Mouse (Mus musculus): ENCODE measurements around the gene Rpl13. TPM values are rescaled to one million over a fixed set of nuclear protein-coding genes. Genes with fewer than 3 reads are reported as not detected.
"Not testable (repeated sequence)": the region's sequence is repeated elsewhere in the genome, so short reads cannot be mapped to it uniquely, and the experiment has no call there.

The Rpl13 gene
- polyA plus RNA-seq, 1 experiment from 2014 or later = 1,331 TPM

GRCm38 (mm10) chr8:123082993-123083392 lies 19.2 kb upstream of the Rpl13 start:
- 85% methylated on average over 6 of the region's 6 CpGs for WGBS (ENCODE audit: insufficient replicate concordance)
- H3K9ac ChIP-seq (ENCODE audit: low read depth, low read length) = no peak overlapping the region
- no peaks in the 10 kb centered on the region for H3K9me3 ChIP-seq (replicated peaks; ENCODE audit: control insufficient read depth, low read length)
- H3K4me1 ChIP-seq (ENCODE audit: control insufficient read depth, insufficient read depth, low read length) = no peaks in the 10 kb centered on the region
- no peak for ATAC-seq (replicated peaks; ENCODE audit: insufficient number of reproducible peaks, low FRiP score, low TSS enrichment)
- H3K27ac ChIP-seq (ENCODE audit: low read depth, low read length) = no peak overlapping the region
- no peak overlapping the region for H3K4me2 ChIP-seq
- peaks cover 45% of the 10 kb centered on the region for H3K36me3 ChIP-seq (ENCODE audit: control insufficient read depth, insufficient read depth, low read length)
- H3K4me3 ChIP-seq (ENCODE audit: low read depth, low read length) = no peak overlapping the region
- no peaks in the 10 kb centered on the region for H3K27me3 ChIP-seq (ENCODE audit: control insufficient read depth, insufficient read depth, low read length)

DNA sequence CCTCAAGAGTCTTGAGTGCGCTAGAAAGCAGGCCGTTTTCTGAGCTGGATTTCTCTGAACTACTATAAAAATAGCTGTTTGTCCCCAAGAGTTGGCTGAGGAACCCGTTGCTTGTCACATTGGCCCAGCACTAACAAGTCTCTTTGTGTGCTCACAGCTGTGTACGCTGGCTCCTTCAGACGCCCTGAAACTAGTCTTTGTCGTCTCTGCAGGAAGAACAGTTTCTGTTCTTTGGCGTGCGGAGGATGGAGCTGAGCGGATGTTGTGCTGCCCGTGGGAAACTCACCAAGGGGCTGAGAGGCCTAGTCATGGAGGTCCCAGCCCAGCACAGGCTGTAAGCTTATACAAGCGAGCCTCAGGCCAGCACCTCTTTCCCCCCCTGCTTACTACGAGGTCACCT lies 18.5 kb upstream of the Rpl13 start:
- no peaks in the 10 kb centered on the region for H3K9me3 ChIP-seq (replicated peaks; ENCODE audit: control insufficient read depth, low read length)
- no peak for ATAC-seq (replicated peaks; ENCODE audit: insufficient number of reproducible peaks, low FRiP score, low TSS enrichment)
- no peaks in the 10 kb centered on the region for H3K4me1 ChIP-seq (ENCODE audit: control insufficient read depth, insufficient read depth, low read length)
- no peak overlapping the region for H3K9ac ChIP-seq (ENCODE audit: low read depth, low read length)
- no peaks in the 10 kb centered on the region for H3K27me3 ChIP-seq (ENCODE audit: control insufficient read depth, insufficient read depth, low read length)
- no peak overlapping the region for H3K27ac ChIP-seq (ENCODE audit: low read depth, low read length)
- no peak overlapping the region for H3K4me2 ChIP-seq
- WGBS (ENCODE audit: insufficient replicate concordance) = 90% methylated on average over 12 of the region's 12 CpGs
- H3K36me3 ChIP-seq (ENCODE audit: control insufficient read depth, insufficient read depth, low read length) = peaks cover 43% of the 10 kb centered on the region
- no peak overlapping the region for H3K4me3 ChIP-seq (ENCODE audit: low read depth, low read length)

- ATAC-seq (replicated peaks; ENCODE audit: insufficient number of reproducible peaks, low FRiP score, low TSS enrichment) = no peak
- 86% methylated on average over 9 of the region's 9 CpGs for WGBS (ENCODE audit: insufficient replicate concordance)
- H3K4me2 ChIP-seq = no peak overlapping the region
- no peak overlapping the region for H3K9ac ChIP-seq (ENCODE audit: low read depth, low read length)
- H3K4me3 ChIP-seq (ENCODE audit: low read depth, low read length) = no peak overlapping the region
- no peaks in the 10 kb centered on the region for H3K27me3 ChIP-seq (ENCODE audit: control insufficient read depth, insufficient read depth, low read length)
- no peak overlapping the region for H3K27ac ChIP-seq (ENCODE audit: low read depth, low read length)
- H3K4me1 ChIP-seq (ENCODE audit: control insufficient read depth, insufficient read depth, low read length) = no peaks in the 10 kb centered on the region
- no peaks in the 10 kb centered on the region for H3K9me3 ChIP-seq (replicated peaks; ENCODE audit: control insufficient read depth, low read length)
- peaks cover 52% of the 10 kb centered on the region for H3K36me3 ChIP-seq (ENCODE audit: control insufficient read depth, insufficient read depth, low read length)
Measured at GRCm38 (mm10) chr8:123087289-123087688, 14.9 kb upstream of the Rpl13 start.

GRCm38 (mm10) chr8:123097216-123097615 lies 4.9 kb upstream of the Rpl13 start:
- Histone ChIP-seq H3K4me3 (ENCODE audit: low read depth, low read length) (no peak overlapping the region), H3K9ac (ENCODE audit: low read depth, low read length) (no peak overlapping the region), H3K27me3 (ENCODE audit: control insufficient read depth, insufficient read depth, low read length) (no peaks in the 10 kb centered on the region), H3K4me2 (no peak overlapping the region), H3K36me3 (ENCODE audit: control insufficient read depth, insufficient read depth, low read length) (peaks cover 26% of the 10 kb centered on the region), H3K9me3 (replicated peaks; ENCODE audit: control insufficient read depth, low read length) (no peaks in the 10 kb centered on the region), H3K4me1 (ENCODE audit: control insufficient read depth, insufficient read depth, low read length) (peaks cover 2% of the 10 kb centered on the region; the same call in 1 of the 2 replicates), H3K27ac (ENCODE audit: low read depth, low read length) (no peak overlapping the region)
- ATAC-seq (replicated peaks; ENCODE audit: insufficient number of reproducible peaks, low FRiP score, low TSS enrichment) = no peak
- WGBS (ENCODE audit: insufficient replicate concordance) = 89% methylated on average over 11 of the region's 11 CpGs

DNA sequence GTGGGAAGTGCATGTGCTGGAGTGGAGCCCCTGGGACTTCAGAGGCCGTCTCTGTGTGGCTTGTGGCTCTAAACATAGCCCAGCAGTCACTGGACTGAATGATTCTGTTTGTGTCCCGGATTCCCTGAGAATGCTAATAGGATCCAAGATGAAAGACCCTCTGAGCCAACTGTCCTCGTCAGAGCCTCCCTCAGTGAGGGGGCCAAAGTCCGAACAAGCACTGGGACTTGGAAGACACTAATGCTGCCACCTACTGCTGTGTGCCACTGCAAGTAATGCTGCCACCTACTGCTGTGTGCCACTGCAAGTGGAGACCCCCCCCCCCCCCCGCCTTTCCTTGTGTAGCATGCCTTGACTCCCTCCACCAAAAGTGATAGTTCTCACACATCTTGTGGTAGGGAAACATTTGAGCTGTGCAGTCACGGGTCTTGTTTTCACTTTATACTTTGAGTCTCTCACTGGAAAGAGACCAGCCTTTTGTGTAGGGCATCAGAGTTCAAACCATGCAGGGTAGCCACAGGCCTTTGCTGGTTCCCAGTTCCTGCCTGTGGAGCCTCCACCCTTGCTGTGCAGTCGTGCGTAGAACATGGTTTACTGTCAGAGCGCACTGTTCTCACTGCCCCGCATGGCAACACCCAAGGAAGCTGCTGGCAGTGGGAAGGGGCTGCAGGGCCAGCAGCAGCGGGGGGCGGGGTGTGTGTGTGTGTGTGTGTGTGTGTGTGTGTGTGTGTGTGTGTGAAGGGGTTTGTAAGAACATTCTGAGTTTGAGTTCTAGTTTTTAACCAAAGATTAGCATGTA lies 4.2 kb upstream of the Rpl13 start:
- no peak for ATAC-seq (replicated peaks; ENCODE audit: insufficient number of reproducible peaks, low FRiP score, low TSS enrichment)
- Histone ChIP-seq H3K36me3 (ENCODE audit: control insufficient read depth, insufficient read depth, low read length) (peaks cover 26% of the 10 kb centered on the region), H3K9ac (ENCODE audit: low read depth, low read length) (no peak overlapping the region), H3K9me3 (replicated peaks; ENCODE audit: control insufficient read depth, low read length) (no peaks in the 10 kb centered on the region), H3K27me3 (ENCODE audit: control insufficient read depth, insufficient read depth, low read length) (no peaks in the 10 kb centered on the region), H3K4me2 (no peak overlapping the region), H3K27ac (ENCODE audit: low read depth, low read length) (no peak overlapping the region), H3K4me3 (ENCODE audit: low read depth, low read length) (no peak overlapping the region), H3K4me1 (ENCODE audit: control insufficient read depth, insufficient read depth, low read length) (peaks cover 2% of the 10 kb centered on the region; the same call in 1 of the 2 replicates)
- 81% methylated on average over 12 of the region's 12 CpGs for WGBS (ENCODE audit: insufficient replicate concordance)

GRCm38 (mm10) chr8:123100288-123100687 lies 1.9 kb upstream of the Rpl13 start:
- peaks cover 21% of the 10 kb centered on the region for H3K36me3 ChIP-seq (ENCODE audit: control insufficient read depth, insufficient read depth, low read length)
- no peaks in the 10 kb centered on the region for H3K27me3 ChIP-seq (ENCODE audit: control insufficient read depth, insufficient read depth, low read length)
- H3K9ac ChIP-seq (ENCODE audit: low read depth, low read length) = no peak overlapping the region
- no peak for ATAC-seq (replicated peaks; ENCODE audit: insufficient number of reproducible peaks, low FRiP score, low TSS enrichment)
- H3K9me3 ChIP-seq (replicated peaks; ENCODE audit: control insufficient read depth, low read length) = no peaks in the 10 kb centered on the region
- no peak overlapping the region for H3K4me2 ChIP-seq
- no peak overlapping the region for H3K27ac ChIP-seq (ENCODE audit: low read depth, low read length)
- 56% methylated on average over 8 of the region's 8 CpGs for WGBS (ENCODE audit: insufficient replicate concordance)
- no peak overlapping the region for H3K4me3 ChIP-seq (ENCODE audit: low read depth, low read length)
- H3K4me1 ChIP-seq (ENCODE audit: control insufficient read depth, insufficient read depth, low read length) = peaks cover 9% of the 10 kb centered on the region

DNA sequence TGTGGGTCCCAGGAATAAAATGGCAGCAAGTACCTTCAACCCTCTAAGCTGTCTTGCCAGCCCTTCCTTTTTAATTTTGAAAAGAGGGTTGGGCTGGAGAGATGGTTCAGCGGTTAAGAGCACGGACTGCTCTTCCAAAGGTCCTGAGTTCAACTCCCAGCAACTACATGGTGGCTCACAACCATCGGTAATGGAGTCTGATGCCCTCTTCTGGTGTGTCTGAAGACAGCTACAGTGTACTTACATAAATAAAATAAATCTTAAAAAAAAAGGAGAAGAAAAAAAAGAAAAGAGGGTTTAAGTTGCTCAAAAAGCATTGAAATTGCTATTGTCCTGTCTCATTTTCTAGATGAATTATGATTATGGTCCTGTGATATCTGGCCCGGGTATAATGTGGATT lies 906 bp upstream of the Rpl13 start:
- ATAC-seq (replicated peaks; ENCODE audit: insufficient number of reproducible peaks, low FRiP score, low TSS enrichment) = no peak
- H3K9ac ChIP-seq (ENCODE audit: low read depth, low read length) = no peak overlapping the region
- no peaks in the 10 kb centered on the region for H3K9me3 ChIP-seq (replicated peaks; ENCODE audit: control insufficient read depth, low read length)
- no peak overlapping the region for H3K27ac ChIP-seq (ENCODE audit: low read depth, low read length)
- H3K4me3 ChIP-seq (ENCODE audit: low read depth, low read length) = no peak overlapping the region
- H3K4me2 ChIP-seq = peak overlapping the region; percentile 67; the same call in 1 of the 2 replicates
- H3K27me3 ChIP-seq (ENCODE audit: control insufficient read depth, insufficient read depth, low read length) = no peaks in the 10 kb centered on the region
- H3K36me3 ChIP-seq (ENCODE audit: control insufficient read depth, insufficient read depth, low read length) = peaks cover 26% of the 10 kb centered on the region
- H3K4me1 ChIP-seq (ENCODE audit: control insufficient read depth, insufficient read depth, low read length) = peaks cover 9% of the 10 kb centered on the region
- 74% methylated on average over 4 of the region's 4 CpGs for WGBS (ENCODE audit: insufficient replicate concordance)

- peak overlapping the region; percentile 96 for H3K4me2 ChIP-seq
- ATAC-seq (replicated peaks; ENCODE audit: insufficient number of reproducible peaks, low FRiP score, low TSS enrichment) = 0 out of 2 replicates have a peak, but pooled peaks have one; percentile 15
- peak overlapping the region; percentile 90 for H3K4me3 ChIP-seq (ENCODE audit: low read depth, low read length)
- not testable (repeated sequence) for H3K9me3 ChIP-seq (replicated peaks; ENCODE audit: control insufficient read depth, low read length); H3K4me1 ChIP-seq (ENCODE audit: control insufficient read depth, insufficient read depth, low read length); H3K27me3 ChIP-seq (ENCODE audit: control insufficient read depth, insufficient read depth, low read length)
- peak overlapping the region; percentile 92 for H3K27ac ChIP-seq (ENCODE audit: low read depth, low read length)
- 1% methylated on average over 22 of the region's 26 CpGs for WGBS (ENCODE audit: insufficient replicate concordance)
- H3K36me3 ChIP-seq (ENCODE audit: control insufficient read depth, insufficient read depth, low read length) = peaks cover 20% of the 10 kb centered on the region
- peak overlapping the region; percentile 98 for H3K9ac ChIP-seq (ENCODE audit: low read depth, low read length)
Measured at GRCm38 (mm10) chr8:123102855-123103254, 705 bp downstream of the Rpl13 start.

DNA sequence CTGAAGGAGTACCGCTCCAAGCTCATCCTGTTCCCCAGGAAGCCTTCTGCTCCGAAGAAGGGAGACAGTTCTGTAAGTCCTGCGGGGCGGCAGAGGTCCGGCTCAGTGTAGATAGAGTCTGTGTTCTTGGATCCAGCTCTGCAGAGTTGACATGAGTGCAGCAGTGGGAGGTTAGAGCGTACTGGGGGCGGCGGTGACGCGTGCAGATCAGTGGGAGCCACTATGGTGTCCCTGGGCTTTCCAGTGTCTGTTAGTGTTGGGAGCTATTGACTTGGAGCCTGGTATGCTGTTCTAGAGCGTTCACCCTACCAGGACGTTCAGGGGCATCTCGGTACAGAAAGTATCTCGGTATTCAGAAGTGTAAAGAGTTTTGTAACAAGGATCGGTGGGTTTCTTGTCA lies 1.1 kb downstream of the Rpl13 start:
- Histone ChIP-seq H3K4me2 (peak overlapping the region; percentile 96), H3K27me3 (ENCODE audit: control insufficient read depth, insufficient read depth, low read length) (no peaks in the 10 kb centered on the region), H3K4me1 (ENCODE audit: control insufficient read depth, insufficient read depth, low read length) (peaks cover 9% of the 10 kb centered on the region), H3K9ac (ENCODE audit: low read depth, low read length) (peak overlapping the region; percentile 98), H3K36me3 (ENCODE audit: control insufficient read depth, insufficient read depth, low read length) (peaks cover 17% of the 10 kb centered on the region), H3K27ac (ENCODE audit: low read depth, low read length) (peak overlapping the region; percentile 92), H3K4me3 (ENCODE audit: low read depth, low read length) (peak overlapping the region; percentile 90), H3K9me3 (replicated peaks; ENCODE audit: control insufficient read depth, low read length) (no peaks in the 10 kb centered on the region)
- no peak for ATAC-seq (replicated peaks; ENCODE audit: insufficient number of reproducible peaks, low FRiP score, low TSS enrichment)
- 14% methylated on average over 14 of the region's 15 CpGs for WGBS (ENCODE audit: insufficient replicate concordance)

All from heart, embryonic 11.5 days (tissue).